Mouse (Mus musculus): Measurements from ENCODE around the gene Castor1.

- no peak for TF ChIP-seq GATA1 (IDR thresholded peaks at IDR 0.05; ENCODE audit: borderline replicate concordance, low read length)
- TF ChIP-seq FLI1 (IDR thresholded peaks at IDR 0.05; ENCODE audit: low read length), result no peak
Observed at GRCm38 (mm10) chr11:4201981-4202700, 15.9 kb upstream of the Castor1 start.

All from megakaryocyte, embryonic 14.5 days (primary cell).